Mouse (Mus musculus) layer of hippocampus, adult 9-11 months (tissue): ENCODE results near the gene Polr2b.

ENCODE experiments used
- DNase-seq: peaks from one replicate; pipeline ENCODE4 v3.0.0; 2022

The Polr2b gene

DNA sequence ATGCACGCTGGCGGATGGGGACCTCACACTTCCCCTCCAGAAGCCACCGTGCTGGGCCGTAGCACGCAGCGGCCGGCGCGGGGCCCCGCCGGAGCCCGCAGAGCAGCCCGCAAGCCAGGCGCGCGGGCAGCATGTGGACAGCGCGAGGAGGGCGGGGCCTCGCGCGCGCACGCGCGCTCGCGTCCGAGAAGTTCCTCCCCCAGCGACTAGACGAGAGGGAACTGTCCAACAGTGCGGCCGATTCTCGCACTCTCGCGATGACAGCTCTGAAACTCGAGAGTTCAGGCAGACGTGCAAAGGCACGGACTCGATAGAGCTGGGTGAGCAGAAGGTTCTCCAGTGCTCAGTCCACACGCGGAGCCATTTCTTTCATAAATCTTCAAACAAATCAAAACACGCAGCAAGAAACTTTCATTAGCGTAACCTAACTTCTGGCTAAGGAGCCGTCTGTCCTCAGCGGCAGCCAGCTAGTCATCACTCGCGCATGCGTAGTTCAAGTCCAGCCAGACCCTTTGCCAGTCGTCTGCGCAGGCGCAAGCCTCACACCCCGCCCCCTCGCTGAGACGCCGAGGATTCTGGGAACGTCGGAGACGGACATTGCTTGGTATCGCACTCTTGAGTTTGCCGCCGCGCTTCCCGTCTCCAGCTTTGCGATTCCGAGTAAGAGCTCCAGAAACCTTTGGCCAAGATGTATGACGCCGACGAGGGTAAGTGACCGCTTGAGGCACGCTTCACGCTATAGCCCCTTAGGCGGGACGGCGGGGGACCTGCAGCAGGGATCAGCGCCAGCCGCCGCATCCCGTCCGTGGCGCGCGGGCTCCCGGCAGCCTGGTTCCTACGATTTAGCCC, at the start of gene Polr2b, which contains the start of gene Noa1:
Polr2b (plus strand) TSS at position 224 of the 849 bp plus-strand sequence.
Noa1 (minus strand) TSS at position 161 of the 849 bp plus-strand sequence.
- DNase-seq, result peak; percentile 97

DNA sequence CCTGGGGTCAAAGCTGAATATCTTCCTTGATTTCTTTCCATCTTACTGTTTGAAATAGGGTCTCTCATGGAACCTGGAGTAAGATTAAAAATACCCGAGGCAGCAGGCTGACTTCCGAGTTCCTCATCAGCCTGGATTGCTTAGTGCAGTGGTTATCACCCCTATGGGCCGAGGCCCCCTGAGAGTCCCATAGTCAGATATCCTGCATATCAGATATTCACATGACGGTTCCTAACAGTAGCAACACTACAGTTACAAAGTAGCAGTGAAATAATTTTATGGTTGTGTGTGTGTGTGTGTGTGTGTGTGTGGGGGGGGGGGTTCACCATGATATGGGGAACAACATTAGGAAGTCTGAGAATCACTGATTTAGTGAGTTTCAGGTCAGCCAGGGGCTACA, 48.8 kb upstream of the Polr2b start:
- no peak for DNase-seq

GRCm38 (mm10) chr5:77262105-77262504, 47.8 kb upstream of the Polr2b start:
- DNase-seq, result no peak

GRCm38 (mm10) chr5:77265081-77265670, 44.8 kb upstream of the Polr2b start, which contains the start of gene Rest:
Gene Rest, plus strand, starts transcription at chr5:77265491.
- peak; percentile 26 for DNase-seq

DNA sequence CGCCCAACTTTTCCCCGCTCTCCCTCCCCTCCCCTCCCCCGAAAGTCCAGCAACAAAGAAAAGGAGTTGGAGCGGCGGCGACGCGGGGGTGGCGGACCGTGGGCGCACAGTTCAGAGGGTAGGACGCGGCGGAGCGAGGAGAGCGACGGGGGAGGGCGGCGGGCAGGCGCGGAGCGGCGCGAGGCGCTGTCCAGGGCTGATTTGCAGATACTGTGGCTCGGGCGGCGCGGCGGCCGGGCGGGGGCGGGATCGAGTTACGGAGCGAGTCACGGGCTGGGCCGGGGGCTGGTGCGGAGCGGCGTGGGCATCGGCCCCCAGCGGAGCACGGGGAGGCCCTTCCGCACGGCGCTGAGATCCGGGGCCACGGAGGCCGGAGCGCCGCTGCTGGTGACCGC, 44.3 kb upstream of the Polr2b start:
- DNase-seq, result peak; percentile 17

DNA sequence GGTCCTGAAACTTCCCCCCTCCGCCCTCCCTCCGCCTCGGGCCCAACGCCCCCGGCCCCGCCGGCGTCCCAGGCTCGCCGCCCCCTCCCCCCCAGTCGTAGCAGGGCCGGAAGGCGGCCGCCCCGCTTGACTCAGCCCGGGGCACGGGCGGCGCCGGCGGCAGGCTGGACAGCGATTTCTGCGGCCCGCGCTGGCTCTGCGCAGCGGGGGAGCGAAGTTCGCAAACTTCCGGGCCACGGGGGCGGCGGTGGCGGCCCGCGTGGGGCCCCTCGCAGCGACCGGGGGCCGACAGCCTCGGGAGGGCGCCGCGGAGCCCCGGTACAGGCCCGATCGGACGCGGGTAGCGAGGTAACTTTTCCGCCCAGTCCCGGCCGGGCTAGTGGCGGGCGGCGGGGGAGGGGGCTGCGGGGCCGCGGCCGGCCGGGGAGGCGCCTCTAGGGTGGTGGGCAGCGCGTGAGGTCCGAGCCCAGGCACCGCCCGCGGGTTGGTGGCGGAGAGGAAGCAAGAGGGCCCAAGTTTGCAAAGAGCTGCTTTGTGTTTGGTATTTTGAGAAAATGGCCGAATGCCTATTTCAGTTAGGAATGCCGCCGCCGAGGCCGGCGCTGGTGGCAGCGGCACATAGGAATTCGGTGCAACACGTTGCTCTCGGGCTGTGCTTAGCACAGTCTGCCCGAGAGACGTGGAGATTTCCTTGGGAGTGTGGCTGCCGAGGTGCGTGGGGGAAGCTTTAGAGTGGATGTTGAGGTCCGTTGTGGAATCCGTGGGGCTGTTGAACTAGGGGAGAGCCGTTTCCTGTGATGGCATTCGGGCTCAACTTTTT, 43.7 kb upstream of the Polr2b start:
- DNase-seq, result peak; percentile 10

- DNase-seq, result no peak
Measured at GRCm38 (mm10) chr5:77266886-77267401, 43.0 kb upstream of the Polr2b start.

- DNase-seq, result no peak
Measured at GRCm38 (mm10) chr5:77267441-77267840, 42.5 kb upstream of the Polr2b start.

DNA sequence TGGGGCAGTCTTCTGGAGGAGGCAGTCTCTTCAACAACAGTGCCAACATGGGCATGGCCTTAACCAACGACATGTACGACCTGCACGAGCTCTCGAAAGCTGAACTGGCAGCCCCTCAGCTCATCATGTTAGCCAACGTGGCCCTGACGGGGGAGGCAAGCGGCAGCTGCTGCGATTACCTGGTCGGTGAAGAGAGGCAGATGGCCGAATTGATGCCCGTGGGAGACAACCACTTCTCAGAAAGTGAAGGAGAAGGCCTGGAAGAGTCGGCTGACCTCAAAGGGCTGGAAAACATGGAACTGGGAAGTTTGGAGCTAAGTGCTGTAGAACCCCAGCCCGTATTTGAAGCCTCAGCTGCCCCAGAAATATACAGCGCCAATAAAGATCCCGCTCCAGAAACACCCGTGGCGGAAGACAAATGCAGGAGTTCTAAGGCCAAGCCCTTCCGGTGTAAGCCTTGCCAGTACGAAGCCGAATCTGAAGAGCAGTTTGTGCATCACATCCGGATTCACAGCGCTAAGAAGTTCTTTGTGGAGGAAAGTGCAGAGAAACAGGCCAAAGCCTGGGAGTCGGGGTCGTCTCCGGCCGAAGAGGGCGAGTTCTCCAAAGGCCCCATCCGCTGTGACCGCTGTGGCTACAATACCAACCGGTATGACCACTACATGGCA, 41.9 kb upstream of the Polr2b start:
- DNase-seq, result no peak

GRCm38 (mm10) chr5:77269399-77269798, 40.5 kb upstream of the Polr2b start:
- DNase-seq, result no peak

GRCm38 (mm10) chr5:77273151-77273550, 36.8 kb upstream of the Polr2b start:
- DNase-seq, result no peak

DNA sequence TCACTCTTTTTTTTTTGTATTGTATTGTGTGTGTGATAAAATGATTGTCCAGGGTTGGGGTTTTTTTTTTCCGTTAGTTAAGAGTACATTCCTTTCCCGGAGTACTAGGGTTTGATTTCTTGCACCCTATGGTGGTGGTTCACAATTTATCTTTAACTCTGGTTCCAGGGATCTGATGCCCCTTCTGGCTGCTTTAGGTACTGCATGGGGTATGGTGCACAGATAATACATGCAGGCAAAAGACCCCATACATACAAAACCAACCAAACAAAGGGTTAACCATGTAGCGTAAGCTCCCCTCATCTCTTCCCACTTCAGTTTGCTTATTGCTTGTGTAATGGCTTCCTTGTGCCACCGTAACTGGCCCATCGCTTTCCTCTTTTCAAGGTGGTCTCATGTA, 34.0 kb upstream of the Polr2b start:
- no peak for DNase-seq

DNA sequence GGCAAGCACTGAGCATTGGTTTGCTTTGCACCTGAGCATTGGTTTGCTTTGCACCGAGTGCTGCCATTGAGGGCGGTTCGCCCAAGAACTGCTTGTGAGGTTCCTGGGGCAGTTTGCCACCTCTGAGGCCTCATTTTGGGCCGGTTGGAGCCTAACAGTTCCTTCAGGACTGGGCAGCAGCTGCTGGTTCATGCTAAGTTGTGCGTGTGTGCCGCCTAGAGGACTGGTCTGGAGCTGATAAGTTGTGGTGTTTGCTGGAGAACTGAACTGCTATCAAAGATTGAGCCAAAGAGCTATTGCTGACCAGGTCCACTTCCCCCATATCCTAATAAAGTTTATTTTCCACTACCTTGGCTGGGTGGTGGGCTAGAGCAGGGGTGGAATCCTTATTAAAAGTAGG, 32.7 kb upstream of the Polr2b start:
- no peak for DNase-seq

- DNase-seq, result no peak
Measured at GRCm38 (mm10) chr5:77281518-77282174, 28.3 kb upstream of the Polr2b start.

DNA sequence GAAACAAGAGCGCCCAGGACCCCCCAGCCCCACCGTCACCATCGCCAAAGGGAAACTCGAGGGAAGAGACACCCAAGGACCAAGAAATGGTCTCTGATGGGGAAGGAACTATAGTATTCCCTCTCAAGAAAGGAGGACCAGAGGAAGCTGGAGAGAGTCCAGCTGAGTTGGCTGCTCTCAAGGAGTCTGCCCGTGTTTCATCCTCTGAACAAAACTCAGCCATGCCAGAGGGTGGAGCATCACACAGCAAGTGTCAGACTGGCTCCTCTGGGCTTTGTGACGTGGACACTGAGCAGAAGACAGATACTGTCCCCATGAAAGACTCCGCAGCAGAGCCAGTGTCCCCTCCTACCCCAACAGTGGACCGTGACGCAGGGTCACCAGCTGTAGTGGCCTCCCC, 27.7 kb upstream of the Polr2b start:
- DNase-seq, result no peak

GRCm38 (mm10) chr5:77285685-77286084, 24.3 kb upstream of the Polr2b start:
- DNase-seq, result no peak

DNA sequence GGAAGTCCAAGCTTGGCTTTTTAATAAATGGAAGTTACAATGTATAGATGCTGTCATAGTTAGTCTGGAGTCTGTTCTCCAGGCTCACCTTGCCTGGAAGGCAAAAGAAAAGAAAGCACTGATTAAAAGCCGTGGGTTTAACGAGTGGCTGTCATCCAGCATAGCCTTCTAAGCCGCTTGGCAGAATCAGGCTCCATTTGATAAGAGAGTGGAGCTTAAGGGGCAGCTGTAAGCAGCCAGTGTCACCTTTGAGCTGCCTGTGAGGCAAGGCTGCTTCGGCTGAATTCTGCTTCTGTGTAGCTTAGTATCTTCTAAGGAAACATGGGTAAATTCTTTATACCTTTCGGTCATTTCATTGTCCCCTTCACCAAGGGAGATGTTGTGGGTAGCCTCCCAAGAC, 23.0 kb upstream of the Polr2b start:
- DNase-seq, result no peak

DNA sequence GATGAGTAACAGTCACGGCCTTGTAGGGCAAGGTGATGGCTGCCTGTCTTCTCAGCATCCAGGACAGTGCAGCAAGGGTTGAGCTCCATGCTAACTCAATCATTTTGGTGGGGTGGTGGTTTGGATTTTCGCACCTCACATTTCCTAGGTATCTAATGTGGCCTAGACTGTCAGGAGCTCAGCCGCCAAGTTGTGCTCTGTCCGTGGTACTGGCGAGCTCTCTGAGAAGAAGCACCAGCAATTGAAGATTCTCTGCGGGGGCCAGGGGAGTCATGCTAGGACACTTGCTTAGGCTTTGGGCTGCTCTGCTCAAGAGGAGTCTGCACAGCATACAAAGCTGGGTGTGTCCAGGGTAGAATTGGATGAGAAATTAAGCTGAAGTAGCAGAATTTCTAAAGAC, 22.0 kb upstream of the Polr2b start:
- DNase-seq, result no peak

GRCm38 (mm10) chr5:77289686-77290085, 20.3 kb upstream of the Polr2b start:
- DNase-seq, result no peak

DNA sequence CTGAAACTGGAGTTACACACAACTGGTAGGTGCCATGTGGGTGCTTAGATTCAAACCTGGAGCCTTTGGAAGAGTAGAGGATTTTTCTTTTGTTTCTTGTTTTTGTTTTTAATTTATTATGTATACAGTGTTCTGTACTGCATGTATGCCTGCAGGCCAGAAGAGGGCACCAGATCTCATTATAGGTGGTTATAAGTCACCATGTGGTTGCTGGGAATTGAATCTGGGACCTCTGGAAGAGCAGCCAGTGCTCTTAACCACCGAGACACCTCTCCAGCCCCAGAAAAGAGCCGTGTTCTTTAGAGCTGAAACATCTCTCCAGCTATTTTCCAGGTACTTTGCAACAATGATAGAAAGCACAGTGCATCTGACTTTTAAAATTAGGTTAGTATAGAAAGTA, 19.3 kb upstream of the Polr2b start:
- no peak for DNase-seq

DNA sequence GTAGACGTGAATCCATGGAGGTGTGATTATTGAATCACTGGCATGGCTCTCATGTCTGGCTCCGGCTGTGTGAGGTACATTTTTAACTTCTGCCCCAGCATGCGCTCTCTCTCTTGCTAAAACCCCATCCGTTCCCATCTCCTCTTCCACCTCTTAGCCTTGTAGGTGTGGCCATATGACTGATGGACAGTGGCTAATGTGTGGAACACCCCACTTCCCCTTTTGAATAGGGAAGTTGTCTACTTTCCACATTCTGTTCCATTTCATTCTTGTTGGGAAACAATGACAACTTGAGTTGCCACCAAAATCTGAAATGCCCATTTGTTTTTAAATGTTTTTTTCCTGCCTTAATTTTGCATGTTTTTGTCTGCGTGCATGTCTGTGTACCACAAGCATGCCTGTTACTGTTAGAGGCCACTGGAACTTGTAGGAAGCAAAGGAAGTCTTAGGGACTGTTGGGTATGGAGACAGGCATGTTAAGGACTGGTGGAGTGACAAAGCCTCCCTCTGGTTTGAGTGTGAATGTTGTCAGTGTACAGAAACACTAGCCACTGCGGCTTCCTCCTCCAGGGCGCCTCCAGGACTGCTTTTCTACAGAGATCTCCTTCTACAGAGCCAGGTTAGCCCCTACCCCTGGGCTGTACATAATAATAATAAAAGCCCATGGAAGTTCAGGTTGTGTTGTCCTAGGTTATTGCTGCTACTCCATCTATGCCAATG, 17.0 kb upstream of the Polr2b start:
- no peak for DNase-seq
